20 mouse cellular contexts compared by ENCODE assay signal in the genomic region with DNA sequence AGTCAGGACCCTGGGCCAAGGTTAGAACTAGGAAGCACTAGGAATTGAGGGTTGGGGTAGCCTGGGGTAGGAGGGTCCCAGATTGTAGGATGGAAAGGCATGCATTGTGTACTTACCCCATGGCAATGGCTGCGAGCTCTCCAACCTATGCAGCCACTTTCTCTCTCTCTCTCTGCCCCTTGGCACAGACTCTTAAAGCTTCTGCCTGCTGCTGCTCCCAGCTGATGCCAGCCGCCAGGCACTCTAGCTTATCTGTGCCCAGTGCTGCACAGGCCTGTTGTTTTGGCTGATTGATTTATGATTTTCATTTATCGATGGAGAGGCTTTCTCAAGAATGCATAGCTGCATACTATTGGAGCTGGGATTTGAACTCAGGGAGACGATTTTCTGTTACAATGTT. TPM values are rescaled to one million over a fixed set of nuclear protein-coding genes. Genes with fewer than 3 reads are reported as not detected.
DNase-seq lines count a peak whose midpoint lies in the region; ATAC-seq and TF ChIP-seq lines count a peak whose summit lies in the region.
"Had no signal": no experiment of that assay in that cellular context is flagged by ENCODE, and none has a peak within 500 bp of the region (broad histone marks: within the 10 kb centered on the region; RNA-seq: fewer than 3 reads in every experiment).

No protein-coding gene starts in this region.

- no peaks in the 10 kb centered on the region for H3K9me3 ChIP-seq in hindbrain, postnatal 0 days (ENCODE audit: low read length)
- H3K9me3 ChIP-seq in hindbrain, embryonic 11.5 days (ENCODE audit: control insufficient read depth, low read length): no peaks in the 10 kb centered on the region
- H3K9me3 ChIP-seq in midbrain, postnatal 0 days (ENCODE audit: low read length): no peaks in the 10 kb centered on the region
- no peaks in the 10 kb centered on the region; the same call in 1 of the 2 replicates for H3K9me3 ChIP-seq in midbrain, embryonic 11.5 days (ENCODE audit: control insufficient read depth, low read length)
- H3K9me3 ChIP-seq: embryonic facial prominence, embryonic 13.5 days; embryonic facial prominence, embryonic 15.5 days; forebrain, embryonic 10.5 days; forebrain, embryonic 12.5 days had no signal

- no peak for TF ChIP-seq CTCF in hindbrain, postnatal 0 days (IDR thresholded peaks at IDR 0.05; ENCODE audit: low read depth)
- TF ChIP-seq CTCF in midbrain, postnatal 0 days (IDR thresholded peaks at IDR 0.05): no peak

- no peak overlapping the region for H3K4me2 ChIP-seq in hindbrain, postnatal 0 days (ENCODE audit: low read depth, low read length)
- H3K4me2 ChIP-seq in hindbrain, embryonic 11.5 days (replicated peaks; ENCODE audit: low read depth, low read length): no peak overlapping the region
- no peak overlapping the region for H3K4me2 ChIP-seq in midbrain, postnatal 0 days (ENCODE audit: low read depth, low read length, poor library complexity, severe bottlenecking)
- H3K4me2 ChIP-seq in midbrain, embryonic 11.5 days: no peak overlapping the region
- H3K4me2 ChIP-seq: embryonic facial prominence, embryonic 13.5 days; embryonic facial prominence, embryonic 15.5 days; forebrain, embryonic 12.5 days had no signal

- DNase-seq in hindbrain, postnatal 0 days (ENCODE audit: low spot score): peak; percentile 35
- DNase-seq in hindbrain, embryonic 11.5 days (ENCODE audit: low spot score): no peak
- DNase-seq in midbrain, postnatal 0 days (ENCODE audit: low spot score): peak; percentile 22
- DNase-seq in midbrain, embryonic 11.5 days (ENCODE audit: low spot score, missing footprints): no peak
- DNase-seq: adrenal gland, adult 2 months; adrenal gland, postnatal 10 days; adrenal gland, postnatal 25 days; cerebellum, adult 11 months; cerebellum, adult 18-20 months; cerebellum, adult 8-10 months; cerebellum, adult 9-11 months; cerebellum, postnatal 25 days; embryo, embryonic 11 days had no signal

- no peaks in the 10 kb centered on the region for H3K36me3 ChIP-seq in hindbrain, postnatal 0 days (ENCODE audit: insufficient read depth, low read length)
- H3K36me3 ChIP-seq in hindbrain, embryonic 11.5 days (ENCODE audit: control insufficient read depth, insufficient read depth, low read length): no peaks in the 10 kb centered on the region
- no peaks in the 10 kb centered on the region for H3K36me3 ChIP-seq in midbrain, postnatal 0 days (ENCODE audit: insufficient read depth, low read length)
- no peaks in the 10 kb centered on the region for H3K36me3 ChIP-seq in midbrain, embryonic 11.5 days (ENCODE audit: control insufficient read depth, insufficient read depth, low read length)
- H3K36me3 ChIP-seq: embryonic facial prominence, embryonic 13.5 days; embryonic facial prominence, embryonic 15.5 days; forebrain, embryonic 10.5 days; forebrain, embryonic 12.5 days had no signal

- no peak overlapping the region for H3K27ac ChIP-seq in hindbrain, postnatal 0 days
- H3K27ac ChIP-seq in hindbrain, embryonic 11.5 days (ENCODE audit: low read depth, low read length): no peak overlapping the region
- no peak overlapping the region for H3K27ac ChIP-seq in midbrain, postnatal 0 days (ENCODE audit: low read depth, low read length)
- H3K27ac ChIP-seq in midbrain, embryonic 11.5 days (ENCODE audit: low read depth, low read length): no peak overlapping the region
- H3K27ac ChIP-seq: embryonic facial prominence, embryonic 13.5 days; embryonic facial prominence, embryonic 15.5 days; forebrain, embryonic 10.5 days; forebrain, embryonic 12.5 days had no signal

- H3K9ac ChIP-seq in hindbrain, postnatal 0 days (replicated peaks; ENCODE audit: low read length): no peak overlapping the region
- H3K9ac ChIP-seq in hindbrain, embryonic 11.5 days (ENCODE audit: low read depth, low read length): no peak overlapping the region
- no peak overlapping the region for H3K9ac ChIP-seq in midbrain, postnatal 0 days (replicated peaks; ENCODE audit: low read length, poor library complexity, severe bottlenecking)
- no peak overlapping the region for H3K9ac ChIP-seq in midbrain, embryonic 11.5 days (ENCODE audit: low read length)
- H3K9ac ChIP-seq: embryonic facial prominence, embryonic 13.5 days; embryonic facial prominence, embryonic 15.5 days; forebrain, embryonic 12.5 days had no signal

- 73% methylated on average over 4 of the region's 4 CpGs for WGBS in hindbrain, postnatal 0 days
- WGBS in hindbrain, embryonic 11.5 days: 85% methylated on average over 4 of the region's 4 CpGs
- 85% methylated on average over 4 of the region's 4 CpGs for whole genome bisulfite sequencing in midbrain, postnatal 0 days
- 94% methylated on average over 4 of the region's 4 CpGs for WGBS in midbrain, embryonic 11.5 days

- no peaks in the 10 kb centered on the region for H3K27me3 ChIP-seq in hindbrain, postnatal 0 days (ENCODE audit: insufficient read depth, low read length)
- H3K27me3 ChIP-seq in hindbrain, embryonic 11.5 days (ENCODE audit: control insufficient read depth, insufficient read depth, low read length): no peaks in the 10 kb centered on the region
- H3K27me3 ChIP-seq in midbrain, postnatal 0 days (ENCODE audit: insufficient read depth, low read length): 0 out of 2 replicates have a peak, but pooled peaks cover 3% of the 10 kb centered on the region
- H3K27me3 ChIP-seq in midbrain, embryonic 11.5 days (ENCODE audit: control insufficient read depth, insufficient read depth, low read length): 0 out of 2 replicates have a peak, but pooled peaks cover 2% of the 10 kb centered on the region

- peaks cover 16% of the 10 kb centered on the region; the same call in 1 of the 2 replicates for H3K4me1 ChIP-seq in hindbrain, postnatal 0 days (ENCODE audit: insufficient read depth, low read length)
- H3K4me1 ChIP-seq in hindbrain, embryonic 11.5 days (replicated peaks; ENCODE audit: control insufficient read depth, insufficient read depth, low read length): no peaks in the 10 kb centered on the region
- H3K4me1 ChIP-seq in midbrain, postnatal 0 days (ENCODE audit: insufficient read depth, low read length): no peaks in the 10 kb centered on the region
- H3K4me1 ChIP-seq in midbrain, embryonic 11.5 days (ENCODE audit: control insufficient read depth, insufficient read depth, low read length): no peaks in the 10 kb centered on the region

- no peak for ATAC-seq in hindbrain, postnatal 0 days
- no peak for ATAC-seq in hindbrain, embryonic 11.5 days (ENCODE audit: low FRiP score)
- ATAC-seq in midbrain, postnatal 0 days (ENCODE audit: low FRiP score): no peak
- ATAC-seq in midbrain, embryonic 11.5 days (ENCODE audit: low FRiP score): no peak
- ATAC-seq: forebrain, embryonic 14.5 days; forebrain, embryonic 16.5 days had no signal

- H3K4me3 ChIP-seq in hindbrain, postnatal 0 days (ENCODE audit: low read length): no peak overlapping the region
- H3K4me3 ChIP-seq in hindbrain, embryonic 11.5 days (ENCODE audit: low read depth, low read length): no peak overlapping the region
- no peak overlapping the region for H3K4me3 ChIP-seq in midbrain, postnatal 0 days (ENCODE audit: low read depth, low read length)
- H3K4me3 ChIP-seq in midbrain, embryonic 11.5 days (ENCODE audit: low read depth, low read length): no peak overlapping the region
- H3K4me3 ChIP-seq: embryonic facial prominence, embryonic 13.5 days; embryonic facial prominence, embryonic 15.5 days; erythroblast, embryonic 14.5 days; forebrain, embryonic 10.5 days; forebrain, embryonic 12.5 days had no signal

RNA-seq across cellular contexts. Expression of gene Zc3h12a, which starts 20.3 kb away (rescaled TPM):
- total RNA-seq in hindbrain, postnatal 0 days (2014; rRNA removed): not detected in 2 replicates
- 0.16 and 0.31 TPM in 2 replicates for polyA plus RNA-seq in hindbrain, postnatal 0 days (2015; fragmentation: Nextera tagmentation; extraction: Ambion mirVana)
- 0.29 and 0.78 TPM in 2 replicates for polyA plus RNA-seq in hindbrain, embryonic 11.5 days (2014; fragmentation: Nextera tagmentation; extraction: Ambion mirVana)
- total RNA-seq in midbrain, postnatal 0 days (2014; rRNA removed): 0.88 and 2.5 TPM in 2 replicates
- polyA plus RNA-seq in midbrain, postnatal 0 days (2015; fragmentation: Nextera tagmentation; extraction: Ambion mirVana): 0.12 and 0.20 TPM in 2 replicates
- 0.22 and 0.37 TPM in 2 replicates for polyA plus RNA-seq in midbrain, embryonic 11.5 days (2014; fragmentation: Nextera tagmentation; extraction: Ambion mirVana)

Comparison
In these comparisons a context has a peak if more than half of its experiments do, and no peak if none do; other contexts are left out.
1. DNase-seq: peak in hindbrain, postnatal 0 days (single experiment) and midbrain, postnatal 0 days (single experiment); none in hindbrain, embryonic 11.5 days (single experiment) and midbrain, embryonic 11.5 days (single experiment).